Mouse (Mus musculus): Measurements from ENCODE around the gene Zfp157. TPM values are rescaled to one million over a fixed set of nuclear protein-coding genes. Genes with fewer than 3 reads are reported as not detected.
"Not testable (repeated sequence)": the region's sequence is repeated elsewhere in the genome, so short reads cannot be mapped to it uniquely, and the experiment has no call there.

The Zfp157 gene
- 12.9 and 14.9 TPM in 2 replicates for total RNA-seq (2012; rRNA removed)

DNA sequence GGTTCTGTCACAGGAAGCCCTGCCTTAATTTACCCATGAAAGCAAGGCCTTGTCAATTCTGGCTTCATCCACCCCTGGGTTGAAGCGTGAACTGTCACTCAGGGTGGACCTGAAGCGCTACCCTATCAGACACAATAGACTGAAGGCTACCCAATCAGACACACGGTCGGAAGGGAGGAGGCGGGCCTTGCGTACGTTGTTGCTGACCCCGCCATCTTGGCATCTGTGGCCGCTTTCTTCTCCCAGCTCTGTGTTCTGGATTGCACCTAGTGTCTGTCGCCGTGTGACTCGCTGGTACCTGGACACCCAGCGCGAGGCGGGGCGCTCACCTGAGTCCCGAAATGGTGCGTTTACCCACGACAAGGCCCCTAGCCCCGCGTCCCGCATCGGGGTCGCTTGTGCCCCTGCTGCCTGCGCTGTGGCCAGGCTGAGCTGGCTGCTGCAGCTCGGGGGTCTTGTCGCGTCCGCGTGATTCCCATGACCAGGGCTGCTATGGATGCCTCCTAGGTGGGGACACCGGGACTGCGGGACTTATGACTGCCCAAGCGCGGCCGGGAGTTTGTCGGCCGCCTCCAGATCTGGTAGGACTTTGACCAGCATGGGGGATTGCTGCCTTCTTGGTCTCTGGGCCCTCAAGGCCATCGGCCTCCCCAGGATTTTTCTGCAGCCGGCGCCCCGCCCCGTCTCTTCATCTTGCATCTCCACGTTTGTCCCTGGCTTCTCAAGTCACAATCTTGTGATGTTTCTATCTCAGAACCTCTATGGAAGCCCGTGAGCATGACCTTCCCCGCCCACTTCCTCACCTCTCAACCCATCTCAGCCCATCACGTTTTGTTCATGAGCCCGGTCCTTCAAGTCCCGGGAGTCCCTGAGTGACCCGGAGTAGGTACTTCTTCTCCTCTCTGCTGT lies at the start of gene Zfp157:
TSS of gene Zfp157 (plus strand) at position 183 of the 909 bp plus-strand sequence.
- Histone ChIP-seq H3K4me3 (ENCODE audit: insufficient read depth in 1 of 2, low read depth in 1 of 2, low read length in 2 of 2, poor library complexity in 1 of 2, severe bottlenecking in 1 of 2) (peak within 1 kb of the TSS; percentile 85 to 96), H3K9ac (ENCODE audit: insufficient read depth, low read depth, low read length, poor library complexity, severe bottlenecking) (peak within 1 kb of the TSS; percentile 97), H3K4me1 (ENCODE audit: control insufficient read depth in 2 of 2, insufficient read depth in 2 of 2, low read length in 2 of 2, poor library complexity in 1 of 2) (peaks cover 3 to 5% of the 10 kb centered on the region in 2 experiments; a peak in 3 of 4 replicates), H3K27ac (ENCODE audit: insufficient read depth, low read depth, low read length, poor library complexity, severe bottlenecking) (no peak within 1 kb of the TSS; the same call in 1 of the 2 replicates), H3K9me3 (ENCODE audit: control insufficient read depth, insufficient read depth, low read depth, low read length) (no peaks in the 10 kb centered on the region), H3K36me3 (ENCODE audit: control insufficient read depth, insufficient read depth, low read length, poor library complexity, severe bottlenecking) (peaks cover 3% of the 10 kb centered on the region; the same call in 1 of the 2 replicates)
- DNase-seq (ENCODE audit: low read depth, low spot score) = peak; percentile 88
- in situ Hi-C loops (cut with MboI; ENCODE audit: low sequenced_read_pairs in 2 of 2, unreplicated experiment in 2 of 2) = no loop called here
- peak; percentile 10; the same call in 1 of the 2 replicates for TF ChIP-seq HCFC1 (IDR thresholded peaks at IDR 0.05; ENCODE audit: borderline replicate concordance, insufficient read depth, low read length)
- no peak for TF ChIP-seq ZC3H11A (IDR thresholded peaks at IDR 0.05; ENCODE audit: borderline replicate concordance, low read depth, low read length)
- peak; percentile 68 for TF ChIP-seq CHD2 (IDR thresholded peaks at IDR 0.05; ENCODE audit: low read depth, low read length)

DNA sequence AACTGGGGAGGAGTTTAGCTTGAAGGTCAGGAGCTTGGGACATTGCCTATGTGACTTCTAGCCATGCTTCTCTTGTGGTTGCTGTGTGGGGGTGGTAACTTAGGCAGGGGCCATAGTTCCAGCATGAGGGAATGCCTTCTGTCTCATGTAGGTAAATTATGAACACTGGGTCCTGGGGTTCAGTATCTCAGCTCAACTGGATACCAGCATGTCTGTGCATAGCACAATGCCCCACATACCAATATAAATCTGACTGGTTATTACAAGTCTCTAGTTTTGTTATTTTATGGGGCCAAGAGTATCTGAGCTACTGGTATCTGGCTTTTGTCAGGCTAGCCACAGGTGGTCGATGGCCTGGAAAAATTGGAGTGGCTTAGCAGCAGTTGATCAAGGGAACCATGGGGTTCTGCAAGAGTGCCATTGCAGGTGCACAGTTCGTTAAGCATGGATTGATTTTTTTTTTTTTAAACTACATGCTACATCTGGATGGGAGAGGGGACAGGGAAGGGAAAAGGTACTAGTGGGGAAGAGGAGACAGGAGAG lies 43.4 kb upstream of the Zfp157 start:
- Histone ChIP-seq H3K9ac (ENCODE audit: insufficient read depth, low read depth, low read length, poor library complexity, severe bottlenecking) (no peak overlapping the region), H3K27ac (ENCODE audit: insufficient read depth, low read depth, low read length, poor library complexity, severe bottlenecking) (no peak overlapping the region), H3K4me3 (ENCODE audit: insufficient read depth in 1 of 2, low read depth in 1 of 2, low read length in 2 of 2, poor library complexity in 1 of 2, severe bottlenecking in 1 of 2) (no peak overlapping the region), H3K36me3 (ENCODE audit: control insufficient read depth, insufficient read depth, low read length, poor library complexity, severe bottlenecking) (no peaks in the 10 kb centered on the region), H3K9me3 (ENCODE audit: control insufficient read depth, insufficient read depth, low read depth, low read length) (no peaks in the 10 kb centered on the region), H3K4me1 (ENCODE audit: control insufficient read depth in 2 of 2, insufficient read depth in 2 of 2, low read length in 2 of 2, poor library complexity in 1 of 2) (no peaks in the 10 kb centered on the region)
- TF ChIP-seq ZC3H11A (IDR thresholded peaks at IDR 0.05; ENCODE audit: borderline replicate concordance, low read depth, low read length) (no peak), CHD2 (IDR thresholded peaks at IDR 0.05; ENCODE audit: low read depth, low read length) (no peak), HCFC1 (IDR thresholded peaks at IDR 0.05; ENCODE audit: borderline replicate concordance, insufficient read depth, low read length) (no peak), ZNF384 (IDR thresholded peaks at IDR 0.05; ENCODE audit: low read depth, low read length) (no peak), MAFK (IDR thresholded peaks at IDR 0.05; ENCODE audit: insufficient read depth, low read depth, low read length) (no peak)
- DNase-seq (ENCODE audit: low read depth, low spot score) = no peak
- in situ Hi-C loops (cut with MboI; ENCODE audit: low sequenced_read_pairs in 2 of 2, unreplicated experiment in 2 of 2) = no loop called here

DNA sequence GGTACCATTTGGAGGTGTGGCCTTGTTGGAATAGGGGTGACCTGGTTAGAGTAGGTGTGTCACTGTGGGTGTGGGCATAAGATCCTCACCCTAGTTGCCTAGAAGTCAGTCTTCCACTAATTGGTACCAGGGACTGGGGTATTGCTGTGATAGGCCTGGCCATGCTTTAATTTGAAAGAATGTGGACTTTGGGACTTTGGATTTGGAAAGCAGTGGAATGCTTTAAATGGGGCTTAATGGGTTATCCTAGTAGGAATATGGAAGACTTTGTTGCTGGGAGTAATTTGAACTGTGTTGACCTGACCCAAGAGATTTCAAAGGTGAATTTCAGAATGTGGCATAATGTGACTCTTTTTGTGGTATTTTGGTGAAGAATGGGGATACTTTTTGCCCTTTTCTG lies 40.8 kb upstream of the Zfp157 start:
- H3K36me3 ChIP-seq (ENCODE audit: control insufficient read depth, insufficient read depth, low read length, poor library complexity, severe bottlenecking); H3K9ac ChIP-seq (ENCODE audit: insufficient read depth, low read depth, low read length, poor library complexity, severe bottlenecking); H3K27ac ChIP-seq (ENCODE audit: insufficient read depth, low read depth, low read length, poor library complexity, severe bottlenecking); DNase-seq (ENCODE audit: low read depth, low spot score); in situ Hi-C loops (cut with MboI; ENCODE audit: low sequenced_read_pairs in 2 of 2, unreplicated experiment in 2 of 2); H3K4me3 ChIP-seq (ENCODE audit: insufficient read depth in 1 of 2, low read depth in 1 of 2, low read length in 2 of 2, poor library complexity in 1 of 2, severe bottlenecking in 1 of 2); H3K4me1 ChIP-seq (ENCODE audit: control insufficient read depth in 2 of 2, insufficient read depth in 2 of 2, low read length in 2 of 2, poor library complexity in 1 of 2); H3K9me3 ChIP-seq (ENCODE audit: control insufficient read depth, insufficient read depth, low read depth, low read length): not testable (repeated sequence)

DNA sequence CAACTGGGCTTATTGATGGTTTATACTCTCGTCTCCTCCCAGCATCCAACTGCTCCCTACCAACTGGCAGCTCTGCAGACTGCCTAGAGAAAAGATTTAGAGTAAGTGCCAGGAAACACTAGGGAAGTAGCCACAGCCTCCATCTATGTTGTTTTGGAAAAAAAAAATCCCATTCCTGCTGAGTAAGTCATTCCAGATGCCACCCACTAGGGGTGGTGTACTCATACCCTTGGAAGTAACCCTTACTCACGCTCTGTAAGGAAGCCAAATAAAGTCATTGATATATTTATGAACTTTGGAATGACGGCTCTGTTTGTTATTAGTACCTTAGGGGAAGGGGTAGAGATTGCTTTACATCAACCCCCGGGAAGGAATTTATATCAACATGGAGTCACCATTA lies 17.1 kb downstream of the Zfp157 start:
- no peaks in the 10 kb centered on the region for H3K9me3 ChIP-seq (ENCODE audit: control insufficient read depth, insufficient read depth, low read depth, low read length)
- no peak for DNase-seq (ENCODE audit: low read depth, low spot score)

More for the DNA sequence above, 17.1 kb downstream of the Zfp157 start:
- TF ChIP-seq CHD2 (IDR thresholded peaks at IDR 0.05; ENCODE audit: low read depth, low read length) (no peak), MAFK (IDR thresholded peaks at IDR 0.05; ENCODE audit: insufficient read depth, low read depth, low read length) (peak; percentile 82), ZNF384 (IDR thresholded peaks at IDR 0.05; ENCODE audit: low read depth, low read length) (peak; percentile 94)
- peaks cover 7% of the 10 kb centered on the region for H3K36me3 ChIP-seq (ENCODE audit: control insufficient read depth, insufficient read depth, low read length, poor library complexity, severe bottlenecking)
- in situ Hi-C loops (cut with MboI; ENCODE audit: low sequenced_read_pairs in 2 of 2, unreplicated experiment in 2 of 2) = no loop called here
- peaks cover 0 to 3% of the 10 kb centered on the region in 2 experiments; a peak in 1 of 4 replicates for H3K4me1 ChIP-seq (ENCODE audit: control insufficient read depth in 2 of 2, insufficient read depth in 2 of 2, low read length in 2 of 2, poor library complexity in 1 of 2)
- H3K27ac ChIP-seq (ENCODE audit: insufficient read depth, low read depth, low read length, poor library complexity, severe bottlenecking) = no peak overlapping the region
- no peak overlapping the region for H3K9ac ChIP-seq (ENCODE audit: insufficient read depth, low read depth, low read length, poor library complexity, severe bottlenecking)
- no peak overlapping the region for H3K4me3 ChIP-seq (ENCODE audit: insufficient read depth in 1 of 2, low read depth in 1 of 2, low read length in 2 of 2, poor library complexity in 1 of 2, severe bottlenecking in 1 of 2)

All from ES-E14 (cell line).